Mouse (Mus musculus): ENCODE data around the gene Thop1. TPM values are rescaled to one million over a fixed set of nuclear protein-coding genes. Genes with fewer than 3 reads are reported as not detected.

The Thop1 gene
- polyA plus RNA-seq, 1 experiment from 2014 or later, result 60.0 TPM

Small RNA genes within 50 kb of the gene (microRNA-seq; reads per million reads assigned to microRNA genes)
- not detected for gene Mir5615-1
- not detected for gene Mir5615-2

Other genes starting within 250 kb of the Thop1 start
- 1,419 and 1,463 TPM in 2 replicates for gene Oaz1, start 243.4 kb upstream of the Thop1 start, polyA plus RNA-seq (2015; fragmentation: Nextera tagmentation; extraction: Ambion mirVana)
- 4.4 and 5.5 TPM in 2 replicates for gene Lingo3, start 226.0 kb upstream of the Thop1 start, polyA plus RNA-seq (2015; fragmentation: Nextera tagmentation; extraction: Ambion mirVana)
- 268 and 279 TPM in 2 replicates for gene Lsm7, start 214.8 kb upstream of the Thop1 start, polyA plus RNA-seq (2015; fragmentation: Nextera tagmentation; extraction: Ambion mirVana)
- gene Sppl2b, start 214.8 kb upstream of the Thop1 start, polyA plus RNA-seq (2015; fragmentation: Nextera tagmentation; extraction: Ambion mirVana), result 58.7 and 61.0 TPM in 2 replicates
- gene Tmprss9, start 198.2 kb upstream of the Thop1 start, polyA plus RNA-seq (2015; fragmentation: Nextera tagmentation; extraction: Ambion mirVana), result 0.06 and 0.15 TPM in 2 replicates
- gene Timm13, start 169.1 kb upstream of the Thop1 start, polyA plus RNA-seq (2015; fragmentation: Nextera tagmentation; extraction: Ambion mirVana), result 326 and 357 TPM in 2 replicates
- 50.6 and 53.5 TPM in 2 replicates for gene Lmnb2, start 151.8 kb upstream of the Thop1 start, polyA plus RNA-seq (2015; fragmentation: Nextera tagmentation; extraction: Ambion mirVana)
- 5.5 and 5.9 TPM in 2 replicates for gene Gadd45b, start 140.0 kb upstream of the Thop1 start, polyA plus RNA-seq (2015; fragmentation: Nextera tagmentation; extraction: Ambion mirVana)
- 30.8 and 32.1 TPM in 2 replicates for gene Gng7, start 55.1 kb upstream of the Thop1 start, polyA plus RNA-seq (2015; fragmentation: Nextera tagmentation; extraction: Ambion mirVana)
- gene Diras1, start 44.4 kb upstream of the Thop1 start, polyA plus RNA-seq (2015; fragmentation: Nextera tagmentation; extraction: Ambion mirVana), result 32.6 and 36.0 TPM in 2 replicates
- 46.3 TPM in 2 replicates for gene Slc39a3, start 32.6 kb upstream of the Thop1 start, polyA plus RNA-seq (2015; fragmentation: Nextera tagmentation; extraction: Ambion mirVana)
- gene Sgta, start 9.9 kb upstream of the Thop1 start, polyA plus RNA-seq (2015; fragmentation: Nextera tagmentation; extraction: Ambion mirVana), result 316 and 320 TPM in 2 replicates
- gene Creb3l3, start 28.8 kb downstream of the Thop1 start, polyA plus RNA-seq (2015; fragmentation: Nextera tagmentation; extraction: Ambion mirVana), result 0.13 and 0.25 TPM in 2 replicates
- 211 and 229 TPM in 2 replicates for gene Map2k2, start 35.9 kb downstream of the Thop1 start, polyA plus RNA-seq (2015; fragmentation: Nextera tagmentation; extraction: Ambion mirVana)
- gene Zbtb7a, start 65.2 kb downstream of the Thop1 start, polyA plus RNA-seq (2015; fragmentation: Nextera tagmentation; extraction: Ambion mirVana), result 12.1 and 15.1 TPM in 2 replicates
- 54.9 and 57.8 TPM in 2 replicates for gene Pias4, start 97.9 kb downstream of the Thop1 start, polyA plus RNA-seq (2015; fragmentation: Nextera tagmentation; extraction: Ambion mirVana)
- 633 and 637 TPM in 2 replicates for gene Eef2, start 106.6 kb downstream of the Thop1 start, polyA plus RNA-seq (2015; fragmentation: Nextera tagmentation; extraction: Ambion mirVana)
- 56.8 and 61.3 TPM in 2 replicates for gene Dapk3, start 113.0 kb downstream of the Thop1 start, polyA plus RNA-seq (2015; fragmentation: Nextera tagmentation; extraction: Ambion mirVana)
- gene 4930442H23Rik, start 113.8 kb downstream of the Thop1 start, polyA plus RNA-seq (2015; fragmentation: Nextera tagmentation; extraction: Ambion mirVana), result 0.14 and 0.19 TPM in 2 replicates
- gene Nmrk2, start 132.0 kb downstream of the Thop1 start, polyA plus RNA-seq (2015; fragmentation: Nextera tagmentation; extraction: Ambion mirVana), result 0.11 TPM in 1 of 2 replicates, not detected in the other
- 72.6 and 75.3 TPM in 2 replicates for gene Atcay, start 160.8 kb downstream of the Thop1 start, polyA plus RNA-seq (2015; fragmentation: Nextera tagmentation; extraction: Ambion mirVana)
- 19.5 and 21.2 TPM in 2 replicates for gene Zfr2, start 163.1 kb downstream of the Thop1 start, polyA plus RNA-seq (2015; fragmentation: Nextera tagmentation; extraction: Ambion mirVana)
- 22.4 TPM in 2 replicates for gene Matk, start 182.9 kb downstream of the Thop1 start, polyA plus RNA-seq (2015; fragmentation: Nextera tagmentation; extraction: Ambion mirVana)
- gene Mrpl54, start 196.9 kb downstream of the Thop1 start, polyA plus RNA-seq (2015; fragmentation: Nextera tagmentation; extraction: Ambion mirVana), result 97.3 and 104 TPM in 2 replicates
- 33.5 and 37.5 TPM in 2 replicates for gene Apba3, start 196.9 kb downstream of the Thop1 start, polyA plus RNA-seq (2015; fragmentation: Nextera tagmentation; extraction: Ambion mirVana)
- gene Tjp3, start 221.5 kb downstream of the Thop1 start, polyA plus RNA-seq (2015; fragmentation: Nextera tagmentation; extraction: Ambion mirVana), result 8.5 and 9.0 TPM in 2 replicates
- gene Pip5k1c, start 222.9 kb downstream of the Thop1 start, polyA plus RNA-seq (2015; fragmentation: Nextera tagmentation; extraction: Ambion mirVana), result 123 and 127 TPM in 2 replicates

Measured in forebrain, embryonic 15.5 days (tissue).